Mouse (Mus musculus): Measurements from ENCODE around the gene Awat2. TPM values are rescaled to one million over a fixed set of nuclear protein-coding genes. Genes with fewer than 3 reads are reported as not detected.
A peak's percentile ranks its signal among the peaks of the same experiment; 100 is the strongest.
"Not testable (repeated sequence)": the region's sequence is repeated elsewhere in the genome, so short reads cannot be mapped to it uniquely, and the experiment has no call there.

Awat2 gene
- 0.19 and 0.69 TPM in 2 replicates for polyA plus RNA-seq (2016; fragmentation: Nextera tagmentation; extraction: Ambion mirVana)

DNA sequence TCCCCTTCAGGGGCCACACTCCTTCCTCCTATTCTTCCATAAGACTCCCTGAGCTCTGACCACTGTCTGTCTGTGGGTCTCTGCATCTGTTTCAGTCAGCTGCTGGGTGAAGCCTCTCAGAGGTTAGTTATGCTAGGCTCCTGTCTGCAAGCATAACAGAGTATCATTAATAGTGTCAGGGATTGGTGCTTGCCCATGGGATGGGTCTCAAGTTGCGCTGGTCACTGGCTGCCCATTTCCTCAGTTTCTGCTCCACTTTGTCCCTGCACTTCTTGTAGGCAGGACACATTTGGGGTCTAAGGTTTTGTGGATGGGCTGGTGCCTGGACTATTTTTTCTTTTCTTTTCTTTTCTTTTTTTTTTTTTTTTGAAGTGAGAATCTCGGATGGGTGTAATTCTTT, at the start of gene Awat2:
Awat2 (minus strand) TSS at position 101 of the 400 bp plus-strand sequence.
- ATAC-seq (ENCODE audit: insufficient number of reproducible peaks, insufficient read depth, low FRiP score, low TSS enrichment); H3K36me3 ChIP-seq; H3K4me3 ChIP-seq; H3K9ac ChIP-seq; H3K4me1 ChIP-seq; H3K27me3 ChIP-seq; H3K27ac ChIP-seq; H3K9me3 ChIP-seq; H3K4me2 ChIP-seq (replicated peaks): not testable (repeated sequence)
- WGBS: 82% methylated on average over 2 of the region's 2 CpGs

DNA sequence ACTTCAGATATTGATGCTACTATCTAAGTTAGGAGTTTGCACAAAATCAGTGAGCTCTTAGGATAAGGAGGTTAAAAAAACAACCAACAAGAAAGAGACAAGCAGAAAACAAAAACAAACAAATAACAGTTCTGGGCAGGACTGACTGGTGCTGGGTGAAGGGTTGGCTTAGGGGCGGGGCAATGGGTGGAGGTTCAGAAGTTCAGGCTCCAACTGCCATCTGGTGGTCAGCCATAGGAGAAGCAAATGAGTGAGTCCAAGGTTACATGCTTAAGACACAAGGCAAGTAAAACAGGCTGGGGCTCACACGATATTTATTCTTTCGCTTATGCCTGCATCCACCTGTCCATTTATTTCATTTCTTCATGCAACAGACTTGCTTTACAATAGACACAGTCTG, 37.8 kb upstream of the Awat2 start:
- no peaks in the 10 kb centered on the region for H3K36me3 ChIP-seq
- WGBS: 38% methylated on average over 3 of the region's 3 CpGs
- no peak overlapping the region for H3K9ac ChIP-seq
- 0 out of 2 replicates have a peak, but pooled peaks have one; percentile 52 for ATAC-seq (ENCODE audit: insufficient number of reproducible peaks, insufficient read depth, low FRiP score, low TSS enrichment)
- H3K4me1 ChIP-seq: no peaks in the 10 kb centered on the region
- no peak overlapping the region for H3K27ac ChIP-seq
- H3K9me3 ChIP-seq: no peaks in the 10 kb centered on the region
- peaks cover 10% of the 10 kb centered on the region; the same call in 1 of the 2 replicates for H3K27me3 ChIP-seq
- no peak overlapping the region for H3K4me3 ChIP-seq
- no peak overlapping the region for H3K4me2 ChIP-seq (replicated peaks)

DNA sequence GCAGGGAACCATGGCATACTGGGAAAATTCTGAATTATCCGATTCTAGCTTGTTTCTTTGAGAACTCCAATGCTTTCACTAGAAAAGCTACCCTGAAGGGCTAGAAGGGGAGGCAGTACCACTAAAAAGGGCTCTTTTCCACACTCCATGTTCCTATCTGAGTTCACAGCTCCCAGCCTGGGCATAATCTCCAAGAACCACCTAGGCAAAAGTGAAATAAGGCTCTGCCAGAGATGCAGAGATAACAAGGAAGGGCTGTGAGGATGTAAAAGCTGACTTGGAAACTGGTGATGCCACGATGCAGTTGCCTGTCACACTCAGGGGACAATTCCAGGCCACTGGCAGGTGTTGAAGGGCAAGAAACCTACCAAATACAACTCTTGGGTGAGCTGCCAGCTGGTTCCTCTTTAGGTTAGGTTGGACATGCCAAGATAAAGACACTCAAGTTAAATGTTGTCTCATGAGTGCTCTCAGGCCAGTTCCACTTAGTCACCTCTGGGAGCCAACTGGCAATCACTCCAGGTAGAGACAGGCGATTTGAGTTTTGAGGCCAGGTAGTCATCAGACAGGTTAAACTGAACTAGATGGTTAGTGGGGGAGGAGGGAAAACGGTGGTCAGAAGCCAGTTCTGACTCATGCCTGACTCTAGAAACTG, 33.2 kb upstream of the Awat2 start:
- Histone ChIP-seq H3K4me2 (replicated peaks) (no peak overlapping the region), H3K9ac (no peak overlapping the region), H3K36me3 (no peaks in the 10 kb centered on the region), H3K4me3 (no peak overlapping the region), H3K27me3 (peaks cover 10% of the 10 kb centered on the region; the same call in 1 of the 2 replicates), H3K9me3 (no peaks in the 10 kb centered on the region), H3K27ac (no peak overlapping the region), H3K4me1 (no peaks in the 10 kb centered on the region)
- WGBS: 64% methylated on average over 4 of the region's 4 CpGs
- ATAC-seq (ENCODE audit: insufficient number of reproducible peaks, insufficient read depth, low FRiP score, low TSS enrichment): no peak

DNA sequence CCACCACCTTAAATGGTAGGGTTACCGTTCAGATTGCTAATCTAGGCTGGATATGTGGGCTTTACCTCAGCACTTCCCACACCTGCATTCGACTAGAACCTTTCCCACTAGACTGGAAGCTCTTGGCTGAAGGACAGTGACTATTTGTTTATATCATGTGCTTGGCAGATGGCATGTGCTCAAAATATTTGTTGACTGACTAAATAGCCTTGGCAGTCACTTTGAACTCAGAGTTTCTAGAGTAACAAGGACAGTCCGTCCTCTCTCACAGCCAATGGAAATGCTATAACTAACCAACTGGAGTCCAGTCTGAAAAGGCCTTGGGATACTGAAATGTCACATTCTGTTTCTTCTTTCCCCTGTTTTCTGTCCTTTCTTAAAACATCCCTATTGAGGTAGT, 29.0 kb upstream of the Awat2 start:
- no peak overlapping the region for H3K4me2 ChIP-seq (replicated peaks)
- H3K36me3 ChIP-seq: no peaks in the 10 kb centered on the region
- no peak overlapping the region for H3K9ac ChIP-seq
- WGBS: 79% methylated on average over 3 of the region's 3 CpGs
- H3K4me1 ChIP-seq: no peaks in the 10 kb centered on the region
- peaks cover 10% of the 10 kb centered on the region; the same call in 1 of the 2 replicates for H3K27me3 ChIP-seq
- no peak for ATAC-seq (ENCODE audit: insufficient number of reproducible peaks, insufficient read depth, low FRiP score, low TSS enrichment)
- H3K4me3 ChIP-seq: no peak overlapping the region
- H3K27ac ChIP-seq: no peak overlapping the region
- H3K9me3 ChIP-seq: no peaks in the 10 kb centered on the region

DNA sequence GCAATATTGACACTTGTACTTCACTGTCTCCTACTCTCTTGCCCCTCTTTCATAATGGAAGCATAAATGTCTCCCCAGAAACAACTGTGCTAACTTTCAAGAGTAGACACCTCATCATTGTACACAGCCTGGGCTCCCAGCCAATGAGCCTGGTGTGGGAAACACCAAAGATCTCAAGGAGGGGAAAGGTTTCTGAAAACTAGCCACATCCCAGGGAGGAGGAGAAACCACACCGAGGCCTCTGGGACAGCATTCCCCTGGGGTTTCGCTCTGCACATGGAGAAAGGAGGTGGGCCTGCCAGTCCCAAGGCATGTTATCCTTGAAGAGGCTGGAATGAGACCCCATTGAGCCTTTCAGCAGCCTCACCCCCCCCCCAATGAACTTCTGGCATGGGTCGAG, 27.6 kb upstream of the Awat2 start:
- Histone ChIP-seq H3K4me3 (no peak overlapping the region), H3K36me3 (no peaks in the 10 kb centered on the region), H3K4me2 (replicated peaks) (no peak overlapping the region), H3K4me1 (no peaks in the 10 kb centered on the region), H3K9ac (no peak overlapping the region), H3K27me3 (peaks cover 3% of the 10 kb centered on the region; the same call in 1 of the 2 replicates), H3K27ac (no peak overlapping the region), H3K9me3 (no peaks in the 10 kb centered on the region)
- ATAC-seq (ENCODE audit: insufficient number of reproducible peaks, insufficient read depth, low FRiP score, low TSS enrichment): no peak
- 87% methylated on average over 3 of the region's 3 CpGs for WGBS

DNA sequence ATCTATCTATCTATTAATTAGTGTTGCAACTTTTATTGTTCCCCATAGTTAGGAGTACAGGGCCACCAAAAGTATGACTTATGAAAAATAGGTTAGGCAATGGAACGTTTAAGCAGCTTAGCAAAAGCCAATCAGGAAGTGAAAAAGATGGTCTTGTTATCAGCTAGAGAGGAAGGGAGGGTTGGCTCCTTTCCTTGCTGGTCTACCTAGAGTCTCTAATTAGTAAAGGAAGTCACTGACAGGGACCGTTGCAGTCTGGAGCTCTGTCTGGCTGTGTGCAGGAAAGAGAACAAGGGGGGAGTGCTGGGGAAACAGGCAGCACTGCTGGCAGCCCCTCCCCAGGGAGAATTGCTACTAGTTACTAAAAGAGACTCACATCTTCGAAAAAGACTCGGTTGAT, 25.5 kb upstream of the Awat2 start:
- H3K9me3 ChIP-seq: no peaks in the 10 kb centered on the region
- H3K27ac ChIP-seq: no peak overlapping the region
- H3K9ac ChIP-seq: no peak overlapping the region
- no peak for ATAC-seq (ENCODE audit: insufficient number of reproducible peaks, insufficient read depth, low FRiP score, low TSS enrichment)
- H3K36me3 ChIP-seq: no peaks in the 10 kb centered on the region
- H3K4me2 ChIP-seq (replicated peaks): no peak overlapping the region
- WGBS: 64% methylated on average over 4 of the region's 4 CpGs
- H3K4me1 ChIP-seq: no peaks in the 10 kb centered on the region
- no peak overlapping the region for H3K4me3 ChIP-seq
- H3K27me3 ChIP-seq: peaks cover 3% of the 10 kb centered on the region; the same call in 1 of the 2 replicates

DNA sequence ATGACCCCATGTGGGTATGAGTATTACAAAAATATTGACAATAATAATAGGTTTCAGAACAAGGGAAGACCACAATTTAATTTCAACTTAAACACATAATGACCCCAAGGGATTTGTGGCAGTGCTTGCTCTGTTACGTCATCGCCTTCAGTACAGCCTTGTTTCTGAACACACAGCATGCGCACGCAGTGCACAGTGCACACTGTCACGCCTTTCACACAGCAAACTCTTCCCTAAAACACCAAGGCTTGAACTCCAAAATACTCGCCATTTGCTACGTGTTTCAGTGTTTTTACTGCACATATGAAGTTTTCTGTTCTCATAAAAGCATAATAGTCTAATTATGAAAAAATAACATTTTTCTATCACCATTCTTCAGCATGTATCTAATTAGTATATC, 1.0 kb upstream of the Awat2 start:
- Histone ChIP-seq H3K9me3 (no peaks in the 10 kb centered on the region), H3K4me2 (replicated peaks) (no peak overlapping the region), H3K27me3 (no peaks in the 10 kb centered on the region), H3K4me3 (no peak overlapping the region), H3K36me3 (no peaks in the 10 kb centered on the region), H3K9ac (no peak overlapping the region), H3K27ac (no peak overlapping the region), H3K4me1 (no peaks in the 10 kb centered on the region)
- no peak for ATAC-seq (ENCODE audit: insufficient number of reproducible peaks, insufficient read depth, low FRiP score, low TSS enrichment)
- 83% methylated on average over 7 of the region's 7 CpGs for WGBS

DNA sequence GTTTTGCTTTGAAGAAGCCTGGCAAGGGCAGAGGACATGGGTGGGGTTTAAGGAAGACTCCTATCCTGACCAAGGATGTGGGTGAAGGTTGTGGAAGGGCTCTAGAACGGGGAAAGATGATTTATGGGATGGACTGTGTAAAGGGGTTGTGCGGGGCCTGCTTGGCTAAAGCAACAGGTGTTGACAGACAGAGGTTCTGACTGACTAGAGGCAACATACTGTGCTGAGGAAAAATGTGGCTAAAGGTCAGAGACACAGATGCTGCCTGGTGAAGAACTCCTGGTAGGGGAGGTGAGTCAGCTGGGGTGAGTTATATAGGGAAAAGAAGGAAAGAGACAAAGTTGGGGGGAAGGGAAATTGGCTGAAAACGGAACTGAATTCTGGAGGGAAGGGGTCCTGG, 10.2 kb downstream of the Awat2 start:
- H3K36me3 ChIP-seq: no peaks in the 10 kb centered on the region
- WGBS: 56% methylated on average over 3 of the region's 3 CpGs
- H3K27me3 ChIP-seq: peaks cover 7% of the 10 kb centered on the region; the same call in 1 of the 2 replicates

DNA sequence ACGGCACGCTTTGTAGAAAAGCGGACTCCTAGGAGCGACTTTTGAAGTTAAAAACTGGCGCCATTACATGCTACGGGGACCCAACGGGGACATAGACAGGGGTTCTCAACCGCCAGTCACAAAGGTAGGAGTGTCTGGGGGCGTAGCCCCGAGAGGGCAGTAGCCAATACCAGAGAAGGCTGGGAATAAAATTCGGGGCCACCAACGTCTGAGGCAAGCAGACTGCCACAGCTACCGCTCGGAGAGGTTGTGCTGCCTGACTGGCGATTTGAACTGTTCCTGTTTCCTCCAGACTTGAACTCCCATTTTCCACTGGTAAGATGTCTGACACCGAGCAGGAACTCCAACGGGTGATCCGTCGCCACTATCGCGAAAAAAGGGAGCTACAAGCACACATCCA, 13.8 kb downstream of the Awat2 start, which contains the start of gene Otud6a:
Otud6a (plus strand) TSS at position 321 of the 400 bp plus-strand sequence.
- no peak within 1 kb of the TSS for H3K27ac ChIP-seq
- H3K9me3 ChIP-seq: no peaks in the 10 kb centered on the region
- H3K4me3 ChIP-seq: no peak within 1 kb of the TSS
- no peak for ATAC-seq (ENCODE audit: insufficient number of reproducible peaks, insufficient read depth, low FRiP score, low TSS enrichment)
- H3K4me1 ChIP-seq: no peaks in the 10 kb centered on the region
- no peaks in the 10 kb centered on the region for H3K36me3 ChIP-seq
- no peak within 1 kb of the TSS for H3K9ac ChIP-seq
- no peak within 1 kb of the TSS for H3K4me2 ChIP-seq (replicated peaks)
- 0 out of 2 replicates have a peak, but pooled peaks cover 6% of the 10 kb centered on the region for H3K27me3 ChIP-seq
- WGBS: 87% methylated on average over 21 of the region's 21 CpGs

More for the DNA sequence above, 10.2 kb downstream of the Awat2 start:
- Histone ChIP-seq H3K4me3 (no peak overlapping the region), H3K4me1 (no peaks in the 10 kb centered on the region), H3K9me3 (no peaks in the 10 kb centered on the region), H3K27ac (no peak overlapping the region), H3K9ac (no peak overlapping the region), H3K4me2 (replicated peaks) (no peak overlapping the region)
- no peak for ATAC-seq (ENCODE audit: insufficient number of reproducible peaks, insufficient read depth, low FRiP score, low TSS enrichment)

DNA sequence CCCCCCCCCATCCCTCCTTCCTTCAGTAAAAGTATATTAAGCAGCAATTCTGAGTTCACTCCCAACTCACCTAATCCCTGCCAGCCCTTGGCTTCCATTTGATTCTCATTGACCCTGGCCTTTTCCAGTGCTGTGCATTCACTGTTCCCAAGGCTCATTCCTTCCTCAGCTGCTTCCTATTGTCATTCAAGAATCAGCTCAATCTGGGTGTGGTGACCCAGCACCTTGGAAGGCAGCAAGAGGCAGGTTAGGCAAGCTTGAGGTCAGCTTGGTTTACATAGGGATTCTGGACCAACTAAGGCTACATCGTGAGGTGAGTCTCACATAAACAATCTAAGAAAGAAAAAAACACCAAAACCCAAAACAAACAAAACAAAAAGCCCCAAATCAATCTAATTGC, 33.3 kb downstream of the Awat2 start:
- Histone ChIP-seq H3K27ac (no peak overlapping the region), H3K36me3 (no peaks in the 10 kb centered on the region), H3K4me1 (no peaks in the 10 kb centered on the region), H3K4me2 (replicated peaks) (no peak overlapping the region), H3K27me3 (no peaks in the 10 kb centered on the region), H3K9ac (no peak overlapping the region), H3K9me3 (no peaks in the 10 kb centered on the region), H3K4me3 (no peak overlapping the region)
- WGBS: 70% methylated on average over 1 of the region's 1 CpGs
- no peak for ATAC-seq (ENCODE audit: insufficient number of reproducible peaks, insufficient read depth, low FRiP score, low TSS enrichment)

DNA sequence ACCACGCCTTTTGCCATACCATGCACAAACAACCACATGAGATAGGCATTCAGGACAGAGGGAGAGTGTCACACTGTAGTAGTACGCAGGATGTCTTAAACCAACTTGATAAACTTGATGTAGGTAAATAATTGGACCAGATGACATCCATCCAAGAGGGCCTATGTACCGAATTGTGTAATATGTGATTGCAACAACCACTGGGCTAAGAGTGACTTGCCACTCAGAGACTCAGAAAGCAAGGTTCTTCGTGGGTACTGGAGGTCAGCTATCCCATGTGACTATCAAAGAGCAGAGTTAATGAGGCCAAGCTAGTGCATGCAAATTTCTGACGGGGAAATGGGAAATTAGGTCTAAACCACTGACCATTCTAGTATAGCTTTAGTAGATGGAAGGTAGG, 40.9 kb downstream of the Awat2 start:
- Histone ChIP-seq H3K4me2 (replicated peaks) (no peak overlapping the region), H3K36me3 (no peaks in the 10 kb centered on the region), H3K9me3 (no peaks in the 10 kb centered on the region), H3K4me3 (no peak overlapping the region), H3K27ac (no peak overlapping the region), H3K9ac (no peak overlapping the region), H3K4me1 (no peaks in the 10 kb centered on the region), H3K27me3 (no peaks in the 10 kb centered on the region; the same call in 1 of the 2 replicates)
- WGBS: 85% methylated on average over 5 of the region's 5 CpGs
- no peak for ATAC-seq (ENCODE audit: insufficient number of reproducible peaks, insufficient read depth, low FRiP score, low TSS enrichment)

DNA sequence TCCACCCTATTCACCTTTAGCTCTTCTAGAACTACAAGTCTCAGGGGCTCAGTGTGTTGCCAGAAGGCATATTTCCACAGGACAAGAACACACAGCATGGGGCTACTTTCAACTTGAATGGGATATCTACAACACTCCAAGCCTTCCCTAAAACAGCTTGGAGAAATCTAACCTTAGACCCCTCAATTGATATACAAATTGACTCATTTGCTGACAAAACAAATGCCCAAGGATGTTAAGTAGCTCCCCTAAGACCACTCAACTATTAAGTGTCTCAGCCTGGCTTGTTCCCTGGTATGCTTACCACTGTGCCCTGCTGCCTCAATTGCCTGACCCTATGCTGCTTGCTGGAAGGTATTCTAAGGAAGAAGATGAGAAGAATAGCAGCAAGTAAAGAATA, 41.6 kb downstream of the Awat2 start:
- no peak for ATAC-seq (ENCODE audit: insufficient number of reproducible peaks, insufficient read depth, low FRiP score, low TSS enrichment)
- H3K27ac ChIP-seq: no peak overlapping the region

More for the DNA sequence above, 41.6 kb downstream of the Awat2 start:
- H3K36me3 ChIP-seq: no peaks in the 10 kb centered on the region
- no peaks in the 10 kb centered on the region; the same call in 1 of the 2 replicates for H3K27me3 ChIP-seq
- no peak overlapping the region for H3K9ac ChIP-seq
- H3K9me3 ChIP-seq: no peaks in the 10 kb centered on the region
- no peak overlapping the region for H3K4me3 ChIP-seq
- H3K4me1 ChIP-seq: no peaks in the 10 kb centered on the region
- H3K4me2 ChIP-seq (replicated peaks): no peak overlapping the region
